Mouse (Mus musculus) cerebellum, adult 11-12 months (tissue): ENCODE measurements around the gene Tmem116.

ENCODE experiments used
- DNase-seq: peaks from one replicate; pipeline ENCODE4 v3.0.0; 2022

Tmem116 gene

GRCm38 (mm10) chr5:121451644-121452025 lies at the start of gene Tmem116:
Tmem116 (plus strand) TSS chr5:121451893.
- DNase-seq, result peak; percentile 57

GRCm38 (mm10) chr5:121407856-121408255 lies 43.8 kb upstream of the Tmem116 start:
- DNase-seq, result no peak

- DNase-seq, result no peak
Measured at GRCm38 (mm10) chr5:121410975-121411374, 40.7 kb upstream of the Tmem116 start.

GRCm38 (mm10) chr5:121420721-121421120 lies 31.0 kb upstream of the Tmem116 start:
- no peak for DNase-seq

GRCm38 (mm10) chr5:121422787-121423186 lies 28.9 kb upstream of the Tmem116 start:
- no peak for DNase-seq

- DNase-seq, result no peak
Measured at GRCm38 (mm10) chr5:121423297-121423696, 28.4 kb upstream of the Tmem116 start.

- DNase-seq, result no peak
Measured at GRCm38 (mm10) chr5:121428954-121429353, 22.7 kb upstream of the Tmem116 start.

GRCm38 (mm10) chr5:121438131-121438530 lies 13.6 kb upstream of the Tmem116 start:
- DNase-seq, result no peak

GRCm38 (mm10) chr5:121438756-121439155 lies 12.9 kb upstream of the Tmem116 start:
- DNase-seq, result no peak

GRCm38 (mm10) chr5:121443548-121443947 lies 8.1 kb upstream of the Tmem116 start:
- DNase-seq, result no peak

- no peak for DNase-seq
Measured at GRCm38 (mm10) chr5:121444870-121445269, 6.8 kb upstream of the Tmem116 start.

GRCm38 (mm10) chr5:121448450-121448849 lies 3.2 kb upstream of the Tmem116 start:
- DNase-seq, result no peak

- DNase-seq, result no peak
Measured at GRCm38 (mm10) chr5:121449976-121450375, 1.7 kb upstream of the Tmem116 start.

- no peak for DNase-seq
Measured at GRCm38 (mm10) chr5:121450476-121450875, 1.2 kb upstream of the Tmem116 start.

GRCm38 (mm10) chr5:121451203-121451602 lies 490 bp upstream of the Tmem116 start:
- no peak for DNase-seq

GRCm38 (mm10) chr5:121452026-121452869 lies 555 bp downstream of the Tmem116 start, which contains the start of gene Erp29:
Erp29 (minus strand) TSS chr5:121452506.
- peak; percentile 99 for DNase-seq

GRCm38 (mm10) chr5:121452906-121453305 lies 1.2 kb downstream of the Tmem116 start:
- no peak for DNase-seq

- DNase-seq, result no peak
Measured at GRCm38 (mm10) chr5:121453743-121454502, 2.2 kb downstream of the Tmem116 start.

GRCm38 (mm10) chr5:121454503-121454782 lies 2.8 kb downstream of the Tmem116 start:
- no peak for DNase-seq

- DNase-seq, result no peak
Measured at GRCm38 (mm10) chr5:121455510-121456265, 4.0 kb downstream of the Tmem116 start.

GRCm38 (mm10) chr5:121461339-121462170 lies 9.9 kb downstream of the Tmem116 start:
- DNase-seq, result no peak

GRCm38 (mm10) chr5:121462171-121462502 lies 10.4 kb downstream of the Tmem116 start:
- no peak for DNase-seq

GRCm38 (mm10) chr5:121462967-121463366 lies 11.3 kb downstream of the Tmem116 start:
- DNase-seq, result no peak
